Mouse (Mus musculus) ZHBTc4 (cell line): Measurements from ENCODE around the gene Sox21.

Source experiments
- DNase-seq: peaks from one replicate; pipeline ENCODE4 v3.0.0-alpha.2; 2011; ENCODE audit warnings: low read depth, low spot score

The Sox21 gene

GRCm38 (mm10) chr14:118225061-118225743, 11.6 kb downstream of the Sox21 start:
- peak; percentile 38 for DNase-seq

DNA sequence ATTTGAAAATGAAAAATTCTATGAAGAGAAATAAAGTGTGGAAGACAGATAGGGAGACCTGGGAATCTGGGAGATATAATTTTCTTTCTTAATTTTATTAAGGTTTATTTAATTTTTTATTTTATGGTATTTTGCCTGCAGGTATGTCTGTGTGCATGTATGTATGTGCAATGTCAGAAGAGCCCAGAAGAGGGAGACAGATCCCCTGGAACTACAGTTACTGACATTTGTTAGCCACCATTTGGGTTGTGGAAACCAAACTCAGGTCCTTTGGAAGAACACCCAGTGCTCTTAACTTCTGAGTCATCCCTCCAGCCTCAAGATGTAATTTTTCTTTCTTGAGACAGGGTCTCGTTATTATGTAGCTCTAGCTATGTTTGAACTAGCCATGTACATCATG, 15.9 kb downstream of the Sox21 start:
- peak; percentile 76 for DNase-seq

DNA sequence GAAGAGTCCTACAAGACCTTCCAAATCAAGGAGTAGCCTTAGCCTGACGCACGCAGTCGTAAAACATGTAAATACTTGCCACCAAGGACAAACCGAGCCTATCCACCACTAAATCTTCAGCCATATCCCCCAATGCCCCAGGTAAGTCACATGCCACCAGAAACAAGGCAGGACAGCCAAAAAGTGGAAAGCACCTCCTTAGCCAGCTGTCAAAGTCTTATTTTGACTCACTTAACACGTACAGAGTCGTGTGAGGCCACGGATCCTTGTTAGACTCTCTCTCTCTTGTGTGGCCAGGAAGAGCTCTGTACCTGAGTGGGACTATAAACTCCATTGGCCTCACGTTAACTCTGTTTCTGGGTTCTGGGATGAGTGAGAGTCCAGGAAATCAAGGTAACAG, 20.0 kb downstream of the Sox21 start:
- no peak for DNase-seq

DNA sequence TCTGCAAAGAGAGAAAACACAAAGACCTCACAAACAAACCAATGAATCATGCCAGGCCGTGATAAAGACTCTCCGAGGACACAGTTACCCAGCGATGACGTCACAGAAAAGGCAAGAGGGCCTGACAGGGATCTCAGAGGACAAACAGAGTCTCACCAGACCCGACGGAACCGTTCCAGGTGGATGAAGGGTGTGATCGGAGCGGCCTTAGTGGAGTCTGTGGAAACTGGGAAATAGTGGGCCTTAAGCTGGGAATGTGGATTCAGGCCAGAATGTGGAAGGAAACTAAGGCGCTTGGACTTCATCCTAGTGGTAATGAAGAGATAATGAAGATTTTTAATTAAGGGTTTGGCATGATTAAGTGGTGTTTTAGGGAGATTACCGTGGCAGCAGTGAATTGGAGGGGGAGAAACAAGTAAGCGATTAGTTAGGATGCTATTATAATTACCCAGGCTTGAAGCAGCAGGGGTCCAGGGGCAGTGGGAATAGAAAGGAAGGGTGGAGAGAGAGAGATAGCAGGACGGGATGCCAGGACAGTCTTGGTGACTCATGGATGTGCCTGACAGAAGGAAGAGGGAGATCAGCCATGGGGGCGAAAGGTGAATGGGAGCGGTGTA, 24.5 kb downstream of the Sox21 start:
- DNase-seq: no peak

- DNase-seq: peak; percentile 41
Measured at GRCm38 (mm10) chr14:118209642-118210041, 27.2 kb downstream of the Sox21 start.

- DNase-seq: peak; percentile 85
Measured at GRCm38 (mm10) chr14:118207347-118207746, 29.5 kb downstream of the Sox21 start.

DNA sequence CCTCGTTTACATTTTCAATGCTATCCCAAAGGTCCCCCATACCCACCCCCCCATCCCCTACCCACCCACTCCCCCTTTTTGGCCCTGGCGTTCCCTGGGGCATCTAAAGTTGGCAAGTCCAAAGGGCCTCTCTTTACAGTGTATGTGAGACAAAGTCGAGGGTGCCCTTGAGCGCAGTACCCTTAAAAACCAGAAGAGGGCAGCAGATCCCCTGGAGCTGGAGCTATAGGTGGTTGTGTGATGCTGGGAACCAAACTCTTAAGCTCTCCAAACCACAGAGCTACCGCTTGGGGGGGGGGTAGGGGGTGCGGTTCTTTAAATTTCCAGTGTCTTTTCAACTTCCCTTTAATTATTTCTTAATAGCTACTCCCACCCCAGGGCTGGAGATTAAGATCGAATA, 33.8 kb downstream of the Sox21 start:
- peak; percentile 87 for DNase-seq

GRCm38 (mm10) chr14:118202006-118202405, 34.8 kb downstream of the Sox21 start:
- peak; percentile 82 for DNase-seq

- no peak for DNase-seq
Measured at GRCm38 (mm10) chr14:118200731-118201130, 36.1 kb downstream of the Sox21 start.

- no peak for DNase-seq
Measured at GRCm38 (mm10) chr14:118197063-118197462, 39.8 kb downstream of the Sox21 start.

- no peak for DNase-seq
Measured at GRCm38 (mm10) chr14:118194219-118194914, 42.5 kb downstream of the Sox21 start.

GRCm38 (mm10) chr14:118193663-118194062, 43.2 kb downstream of the Sox21 start:
- no peak for DNase-seq

DNA sequence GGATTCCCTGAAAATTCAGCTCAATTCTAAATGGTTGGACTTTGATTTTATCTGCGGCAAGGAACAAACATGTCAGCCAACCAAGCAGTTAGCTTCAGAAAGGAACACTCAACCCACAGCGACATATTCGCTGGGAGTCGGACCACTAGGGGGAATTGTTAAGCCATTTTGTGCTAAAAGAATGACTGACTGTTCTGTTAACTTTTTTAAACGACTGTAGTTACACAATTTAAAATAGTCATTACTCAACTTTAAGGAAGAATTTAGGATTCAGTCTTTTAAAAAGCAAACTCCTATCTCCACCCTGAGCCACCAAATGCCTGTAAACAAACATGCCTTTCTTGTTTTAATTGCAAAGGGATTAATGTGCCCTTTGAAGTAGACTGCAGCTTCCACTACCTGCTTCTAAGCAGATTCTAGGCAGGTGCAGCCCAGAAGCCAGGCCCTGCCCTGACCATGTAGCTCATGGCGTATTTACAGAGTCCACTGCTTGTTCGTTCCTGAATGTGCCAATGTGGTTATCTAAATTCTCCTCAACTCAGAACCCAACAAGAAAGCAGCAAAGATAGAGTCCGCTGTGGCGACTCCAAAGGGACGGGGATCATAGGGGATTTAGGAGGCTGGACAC, 43.7 kb downstream of the Sox21 start:
- peak; percentile 54 for DNase-seq

DNA sequence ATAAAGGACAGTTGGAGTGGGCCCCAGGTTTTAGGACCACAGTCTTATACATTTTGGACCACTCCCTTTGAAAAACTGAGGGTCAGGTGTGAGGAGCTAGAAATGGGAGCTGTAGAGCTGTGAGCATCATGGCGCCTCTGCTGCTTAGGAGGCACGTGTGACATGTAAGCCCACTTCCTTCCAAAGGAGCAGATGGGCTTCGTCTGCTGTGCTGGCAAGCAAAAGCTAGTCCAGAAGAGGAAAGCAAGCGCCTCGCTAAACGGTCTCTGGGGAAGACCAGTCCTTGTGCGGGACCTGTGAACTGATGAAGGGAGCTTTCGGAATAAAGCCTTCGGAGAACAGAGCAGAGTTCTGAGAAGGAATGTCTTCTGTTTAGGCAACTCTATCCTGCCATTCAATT, 45.4 kb downstream of the Sox21 start:
- DNase-seq: no peak
